Mouse (Mus musculus) kidney, embryonic 14.5 days (tissue): ENCODE results near the gene Mpzl3. TPM values are rescaled to one million over a fixed set of nuclear protein-coding genes. Genes with fewer than 3 reads are reported as not detected.

Experiments
- ATAC-seq: fragments of 200-750 bp; cut with Nextera tagmentation; 2 replicates; pipeline ENCODE4 v1.8.0; 2017; ENCODE audit warnings: moderate number of reproducible peaks, mild to moderate bottlenecking, moderate TSS enrichment, moderate library complexity; ENCODE audit not compliant: low FRiP score, low TSS enrichment
- H3K27ac ChIP-seq: fragments of 300-500 bp; sonication (generic); 2 replicates; pipeline ENCODE4 v1.5.1; 2014; ENCODE audit warnings: low read depth, mild to moderate bottlenecking, low read length, moderate library complexity, mixed read lengths
- H3K27me3 ChIP-seq: fragments of 300-500 bp; sonication (generic); 2 replicates; pipeline ENCODE4 v1.6.1; 2014; ENCODE audit warnings: mild to moderate bottlenecking, low read length; ENCODE audit not compliant: control insufficient read depth, insufficient read depth
- H3K36me3 ChIP-seq: fragments of 300-500 bp; sonication (generic); 2 replicates; pipeline ENCODE4 v1.6.1; 2014; ENCODE audit warnings: low read length, mixed read lengths; ENCODE audit not compliant: control insufficient read depth, insufficient read depth
- H3K4me1 ChIP-seq: fragments of 300-500 bp; sonication (generic); 2 replicates; pipeline ENCODE4 v1.6.1; 2014; ENCODE audit warnings: low read length, mixed read lengths; ENCODE audit not compliant: control insufficient read depth, insufficient read depth
- H3K4me2 ChIP-seq: fragments of 300-500 bp; sonication (generic); replicated peaks from 2 replicates; pipeline ENCODE4 v1.6.1; 2014; ENCODE audit warnings: low read depth, mild to moderate bottlenecking, low read length
- H3K4me3 ChIP-seq: fragments of 300-500 bp; sonication (generic); 2 replicates; pipeline ENCODE4 v1.5.1; 2014; ENCODE audit warnings: mild to moderate bottlenecking, low read length
- H3K9ac ChIP-seq: fragments of 300-500 bp; sonication (generic); 2 replicates; pipeline ENCODE4 v1.6.1; 2014; ENCODE audit warnings: low read depth, mild to moderate bottlenecking, low read length, moderate library complexity
- H3K9me3 ChIP-seq: fragments of 300-500 bp; sonication (generic); 2 replicates; pipeline ENCODE4 v1.6.1; 2016; ENCODE audit warnings: low read length; ENCODE audit not compliant: control insufficient read depth
- WGBS: fragments of 180-500 bp; shearing (Covaris S2); extraction: QIAGEN DNeasy Blood & Tissue Kit; methylation state at CpG from one replicate; pipeline ENCODE4 v1.1.7; 2014; 5-methylcytosine and 5-hydroxymethylcytosine counted together
- polyA plus RNA-seq: library from polyadenylated mRNA; unstranded; fragments of >200 nt; fragmentation: Nextera tagmentation; extraction: Ambion mirVana; gene quantifications from 2 replicates; pipeline ENCODE4 v1.2.1, GENCODE M21; 2014

Gene Mpzl3
- polyA plus RNA-seq, 1 experiment from 2014 or later: 3.0 TPM

DNA sequence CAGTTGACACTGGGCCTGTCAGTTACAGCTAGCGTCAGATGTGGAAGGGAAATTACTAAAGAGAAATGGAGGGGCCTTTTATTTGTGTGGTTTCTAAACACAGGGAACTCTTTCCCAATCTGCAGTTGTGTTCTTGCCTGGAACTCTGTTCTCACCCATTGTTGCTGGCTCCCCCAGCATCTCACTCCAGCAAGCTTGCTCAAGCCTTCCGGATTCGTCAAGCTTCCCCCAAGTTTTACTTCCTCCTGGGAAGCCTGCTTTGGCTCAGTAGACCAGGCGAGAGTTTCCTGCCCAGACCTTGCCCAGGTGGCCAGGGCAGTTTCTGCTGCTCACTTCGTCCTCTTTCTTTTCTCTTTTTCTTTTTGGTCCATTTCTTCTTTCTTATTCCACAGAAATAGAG, 29.6 kb downstream of the Mpzl3 start:
- H3K9ac ChIP-seq: no peak overlapping the region
- WGBS: 73% methylated on average over 5 of the region's 5 CpGs
- no peak overlapping the region for H3K27ac ChIP-seq
- H3K9me3 ChIP-seq: no peaks in the 10 kb centered on the region
- no peaks in the 10 kb centered on the region for H3K36me3 ChIP-seq
- no peak for ATAC-seq
- no peaks in the 10 kb centered on the region for H3K4me1 ChIP-seq
- no peaks in the 10 kb centered on the region for H3K27me3 ChIP-seq
- no peak overlapping the region for H3K4me3 ChIP-seq
- no peak overlapping the region for H3K4me2 ChIP-seq

- no peaks in the 10 kb centered on the region for H3K4me1 ChIP-seq
- WGBS: 91% methylated on average over 12 of the region's 12 CpGs
- H3K4me2 ChIP-seq: no peak overlapping the region
- H3K9ac ChIP-seq: no peak overlapping the region
- H3K27me3 ChIP-seq: no peaks in the 10 kb centered on the region
- no peaks in the 10 kb centered on the region for H3K9me3 ChIP-seq
- ATAC-seq: no peak
- no peaks in the 10 kb centered on the region for H3K36me3 ChIP-seq
- no peak overlapping the region for H3K27ac ChIP-seq
- no peak overlapping the region for H3K4me3 ChIP-seq
These were observed 31.0 kb downstream of the Mpzl3 start for GRCm38 (mm10) chr9:45085741-45086690.

DNA sequence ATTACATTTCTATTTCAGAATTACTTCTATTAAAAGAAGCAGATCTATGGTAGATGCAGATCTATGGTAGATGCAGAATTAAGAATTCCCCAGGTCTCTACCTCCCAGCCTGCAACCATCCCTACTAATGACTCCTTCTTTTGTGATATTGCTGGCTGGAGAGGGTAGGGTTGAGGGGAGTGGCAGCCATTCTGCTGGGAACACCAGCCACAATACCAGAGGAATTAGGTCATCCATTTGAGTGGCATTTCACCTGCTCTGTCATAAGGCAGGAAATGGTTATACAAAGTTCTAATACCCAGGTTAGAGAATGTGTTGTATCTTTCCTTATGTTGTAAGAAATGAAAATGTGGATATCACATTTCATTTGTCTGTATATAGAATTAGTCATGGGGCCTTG, 33.1 kb downstream of the Mpzl3 start:
- H3K4me1 ChIP-seq: 0 out of 2 replicates have a peak, but pooled peaks cover 3% of the 10 kb centered on the region
- H3K27ac ChIP-seq: no peak overlapping the region
- H3K4me2 ChIP-seq: no peak overlapping the region
- H3K36me3 ChIP-seq: no peaks in the 10 kb centered on the region
- no peak overlapping the region for H3K9ac ChIP-seq
- ATAC-seq: no peak
- no peaks in the 10 kb centered on the region for H3K27me3 ChIP-seq
- no peak overlapping the region for H3K4me3 ChIP-seq
- H3K9me3 ChIP-seq: no peaks in the 10 kb centered on the region

GRCm38 (mm10) chr9:45090811-45091210, 35.8 kb downstream of the Mpzl3 start:
- Histone ChIP-seq H3K4me2 (no peak overlapping the region), H3K9ac (no peak overlapping the region), H3K4me1 (0 out of 2 replicates have a peak, but pooled peaks cover 3% of the 10 kb centered on the region), H3K36me3 (no peaks in the 10 kb centered on the region), H3K9me3 (no peaks in the 10 kb centered on the region), H3K27ac (no peak overlapping the region), H3K4me3 (no peak overlapping the region), H3K27me3 (no peaks in the 10 kb centered on the region)
- ATAC-seq: no peak
- WGBS: 68% methylated on average over 3 of the region's 3 CpGs

GRCm38 (mm10) chr9:45092641-45093040, 37.7 kb downstream of the Mpzl3 start:
- H3K27me3 ChIP-seq: no peaks in the 10 kb centered on the region
- WGBS: 52% methylated on average over 4 of the region's 4 CpGs
- no peak overlapping the region for H3K4me3 ChIP-seq
- 0 out of 2 replicates have a peak, but pooled peaks cover 3% of the 10 kb centered on the region for H3K4me1 ChIP-seq
- H3K4me2 ChIP-seq: no peak overlapping the region
- no peak for ATAC-seq
- H3K27ac ChIP-seq: no peak overlapping the region
- H3K9me3 ChIP-seq: no peaks in the 10 kb centered on the region
- H3K36me3 ChIP-seq: no peaks in the 10 kb centered on the region
- H3K9ac ChIP-seq: no peak overlapping the region

DNA sequence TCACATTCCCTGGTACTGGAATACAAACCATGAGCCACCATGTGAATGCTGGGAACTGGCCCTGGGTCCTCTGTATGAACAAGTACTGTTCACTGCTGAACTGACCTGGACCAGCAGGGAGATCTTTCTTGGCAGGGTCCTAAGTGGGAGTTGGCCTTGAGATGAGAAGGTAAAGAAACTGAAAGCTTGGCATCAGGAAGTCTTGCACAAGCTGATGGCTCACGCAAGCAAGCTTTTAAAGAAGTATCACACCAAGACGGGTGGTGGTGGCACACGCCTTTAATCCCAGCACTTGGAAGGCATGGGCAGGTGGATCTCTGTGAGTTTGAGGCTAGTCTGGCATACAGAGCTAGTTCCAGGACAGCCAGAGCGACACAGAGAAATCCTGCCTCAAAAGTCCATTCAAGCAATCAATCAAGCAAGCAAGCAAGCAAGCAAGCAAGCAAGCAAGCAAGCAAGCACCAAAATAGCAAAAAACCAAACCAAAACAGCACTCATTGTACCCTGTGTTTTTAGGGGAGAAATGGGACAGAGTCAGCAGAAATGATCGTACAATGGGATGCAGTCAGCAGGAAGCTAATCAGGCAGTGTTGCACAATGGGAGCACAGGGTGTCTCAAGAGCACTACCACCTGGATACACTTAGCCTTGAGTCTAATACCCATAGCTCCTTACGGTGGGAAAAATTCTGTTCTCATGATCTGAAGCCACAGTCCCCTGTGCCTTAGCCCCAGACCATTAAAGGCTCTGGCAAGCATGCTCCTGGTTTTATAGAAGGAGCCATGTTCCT, 40.4 kb downstream of the Mpzl3 start:
- Histone ChIP-seq H3K4me2 (no peak overlapping the region), H3K9me3 (no peaks in the 10 kb centered on the region), H3K4me3 (no peak overlapping the region), H3K27ac (no peak overlapping the region), H3K4me1 (0 out of 2 replicates have a peak, but pooled peaks cover 3% of the 10 kb centered on the region), H3K9ac (no peak overlapping the region), H3K27me3 (no peaks in the 10 kb centered on the region), H3K36me3 (no peaks in the 10 kb centered on the region)
- 85% methylated on average over 6 of the region's 6 CpGs for WGBS
- ATAC-seq: no peak

DNA sequence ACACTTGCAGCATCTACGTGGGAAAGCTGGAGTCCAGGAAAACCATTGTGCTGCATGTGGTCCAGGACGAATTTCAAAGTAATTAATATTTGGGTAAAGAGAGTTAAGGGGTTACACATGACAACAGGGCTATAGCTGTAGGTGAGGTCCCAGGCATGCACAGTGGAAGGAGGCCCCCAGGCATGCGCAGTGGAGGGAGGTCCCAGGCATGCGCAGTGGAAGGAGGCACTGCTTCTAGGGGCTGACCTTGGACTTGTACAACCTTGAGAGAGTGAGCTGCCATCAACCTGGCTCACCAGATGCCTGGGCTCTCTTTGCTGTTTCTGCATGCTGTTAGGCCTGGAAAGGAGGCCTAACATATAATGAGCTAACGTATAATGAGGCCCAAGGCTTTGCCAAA, 42.9 kb downstream of the Mpzl3 start:
- Histone ChIP-seq H3K4me2 (no peak overlapping the region), H3K9me3 (no peaks in the 10 kb centered on the region), H3K27me3 (no peaks in the 10 kb centered on the region), H3K9ac (no peak overlapping the region), H3K27ac (no peak overlapping the region), H3K4me3 (no peak overlapping the region), H3K4me1 (no peaks in the 10 kb centered on the region), H3K36me3 (no peaks in the 10 kb centered on the region)
- no peak for ATAC-seq
- 92% methylated on average over 5 of the region's 5 CpGs for WGBS

DNA sequence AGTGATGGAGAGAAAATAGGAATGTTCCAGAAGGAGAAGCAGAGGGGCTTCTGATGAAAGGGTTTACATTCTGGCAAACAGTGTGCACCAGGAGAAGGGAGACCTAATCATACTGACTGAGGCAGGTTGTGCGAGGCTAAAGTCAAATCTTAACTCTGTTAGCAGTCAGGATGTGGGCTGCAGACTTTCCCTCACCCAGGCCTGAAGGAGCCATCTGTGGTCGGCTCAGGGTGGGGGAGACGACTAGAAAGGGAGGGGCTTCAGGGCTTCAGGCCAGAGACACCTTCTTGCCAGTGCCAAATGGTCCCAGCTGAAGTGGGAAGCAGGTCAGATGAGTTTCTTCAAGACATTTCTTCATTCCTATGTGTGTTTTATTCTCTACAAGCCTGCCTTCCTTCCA, 43.4 kb downstream of the Mpzl3 start:
- 34% methylated on average over 3 of the region's 3 CpGs for WGBS
- no peak overlapping the region for H3K9ac ChIP-seq
- no peak for ATAC-seq

DNA sequence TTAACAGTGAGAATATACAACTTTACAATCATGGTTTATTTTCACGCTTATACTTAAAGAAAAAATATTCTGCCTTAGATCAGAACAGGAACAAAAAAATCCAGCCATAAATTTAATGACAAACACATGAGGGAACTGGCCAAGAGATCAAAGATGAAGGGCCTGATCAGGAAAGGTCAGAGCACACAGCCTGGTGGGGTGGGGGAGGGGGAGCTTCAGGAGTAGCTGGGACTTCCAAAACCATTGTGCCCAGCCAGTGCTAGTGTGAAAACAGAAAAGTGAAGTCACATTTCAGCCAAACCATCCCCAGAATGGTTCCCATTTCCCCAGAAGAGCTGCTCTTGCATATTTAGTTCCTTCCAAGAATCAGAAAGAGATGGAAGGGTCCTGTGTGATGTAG, 47.5 kb downstream of the Mpzl3 start:
- ATAC-seq: no peak
- Histone ChIP-seq H3K27me3 (no peaks in the 10 kb centered on the region), H3K4me2 (no peak overlapping the region), H3K4me3 (no peak overlapping the region), H3K9ac (no peak overlapping the region), H3K4me1 (no peaks in the 10 kb centered on the region), H3K9me3 (no peaks in the 10 kb centered on the region), H3K36me3 (no peaks in the 10 kb centered on the region), H3K27ac (no peak overlapping the region)
- 56% methylated on average over 1 of the region's 1 CpGs for WGBS

More for the DNA sequence above, 43.4 kb downstream of the Mpzl3 start:
- Histone ChIP-seq H3K27ac (no peak overlapping the region), H3K4me1 (no peaks in the 10 kb centered on the region), H3K36me3 (no peaks in the 10 kb centered on the region), H3K4me2 (no peak overlapping the region), H3K9me3 (no peaks in the 10 kb centered on the region), H3K4me3 (no peak overlapping the region), H3K27me3 (no peaks in the 10 kb centered on the region)
